Mouse (Mus musculus) brain, embryonic 14.5 days (tissue): ENCODE results near the gene Map7d1. TPM values are rescaled to one million over a fixed set of nuclear protein-coding genes. Genes with fewer than 3 reads are reported as not detected.
"Not testable (repeated sequence)": the region's sequence is repeated elsewhere in the genome, so short reads cannot be mapped to it uniquely, and the experiment has no call there.

Experiments used
- DNase-seq: peaks from one replicate; pipeline ENCODE4 v3.0.0-alpha.2; 2011; ENCODE audit warnings: low read depth
- CTCF ChIP-seq: fragments of 200-500 bp; IDR thresholded peaks from 2 replicates; pipeline ENCODE4 v1.5.1; 2012; ENCODE audit warnings: inconsistent platforms, mild to moderate bottlenecking, moderate library complexity, borderline replicate concordance; ENCODE audit not compliant: insufficient read depth, insufficient read length; ENCODE audit errors: extremely low read depth
- POLR2A ChIP-seq: fragments of 200-500 bp; IDR thresholded peaks from 2 replicates; pipeline ENCODE4 v1.6.1; 2012; ENCODE audit warnings: mild to moderate bottlenecking, inconsistent platforms, borderline replicate concordance; ENCODE audit not compliant: poor library complexity, insufficient read depth, insufficient read length, severe bottlenecking; ENCODE audit errors: extremely low read depth
- polyA plus RNA-seq: library from polyadenylated mRNA; depleted of rRNA; stranded (reverse); fragments of >200 nt; gene quantifications from 2 replicates; pipeline ENCODE4 v1.2.3, GENCODE M21; 2012

Gene Map7d1
- polyA plus RNA-seq, 1 experiment: 209 TPM

DNA sequence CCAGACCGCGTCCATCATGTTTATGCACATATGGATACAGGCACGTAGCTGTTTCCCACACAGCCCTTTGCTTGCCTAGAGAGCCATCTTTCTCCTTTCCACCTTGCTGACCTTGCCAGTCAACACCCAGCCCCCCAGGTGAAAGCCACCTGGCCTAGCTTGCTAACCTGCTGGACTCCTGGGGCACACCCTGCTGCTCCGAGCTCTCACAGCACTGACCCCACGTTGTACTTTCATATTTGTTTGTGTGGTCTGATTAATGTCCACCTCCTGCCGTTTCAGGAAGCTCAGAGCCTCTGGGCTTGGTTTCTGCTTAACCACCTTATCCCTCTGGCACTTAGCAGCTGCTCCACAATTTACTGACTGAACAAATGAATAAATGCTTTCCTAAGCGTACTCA lies 26.2 kb downstream of the Map7d1 start:
- no peak for TF ChIP-seq CTCF
- no peak for TF ChIP-seq POLR2A
- no peak for DNase-seq

GRCm38 (mm10) chr4:126228144-126228543 lies 28.0 kb downstream of the Map7d1 start:
- TF ChIP-seq POLR2A (no peak), CTCF (no peak)
- DNase-seq: no peak

- TF ChIP-seq POLR2A: no peak
- peak; percentile 89 for TF ChIP-seq CTCF
- peak; percentile 88 for DNase-seq
Observed at GRCm38 (mm10) chr4:126227077-126227761, 28.9 kb downstream of the Map7d1 start.

DNA sequence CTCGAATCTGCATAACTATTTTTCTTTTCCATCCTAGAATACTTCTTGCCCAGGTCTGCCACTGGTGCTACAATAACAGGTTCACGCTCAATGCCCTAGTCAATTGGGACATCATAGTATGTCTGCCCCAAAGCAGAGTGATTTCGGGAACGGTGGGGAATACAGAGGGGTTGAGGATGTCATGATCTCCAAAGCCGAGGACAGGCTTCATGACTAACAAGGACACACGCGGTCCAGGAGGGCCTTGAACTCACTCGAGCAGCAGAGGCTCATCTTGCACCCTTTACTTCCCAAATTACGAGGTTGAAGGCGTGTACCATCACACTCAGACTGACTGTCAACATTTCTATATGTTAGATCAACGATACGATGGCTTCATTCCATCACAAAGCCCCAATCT lies 29.5 kb downstream of the Map7d1 start:
- TF ChIP-seq POLR2A (no peak), CTCF (no peak)
- no peak for DNase-seq

DNA sequence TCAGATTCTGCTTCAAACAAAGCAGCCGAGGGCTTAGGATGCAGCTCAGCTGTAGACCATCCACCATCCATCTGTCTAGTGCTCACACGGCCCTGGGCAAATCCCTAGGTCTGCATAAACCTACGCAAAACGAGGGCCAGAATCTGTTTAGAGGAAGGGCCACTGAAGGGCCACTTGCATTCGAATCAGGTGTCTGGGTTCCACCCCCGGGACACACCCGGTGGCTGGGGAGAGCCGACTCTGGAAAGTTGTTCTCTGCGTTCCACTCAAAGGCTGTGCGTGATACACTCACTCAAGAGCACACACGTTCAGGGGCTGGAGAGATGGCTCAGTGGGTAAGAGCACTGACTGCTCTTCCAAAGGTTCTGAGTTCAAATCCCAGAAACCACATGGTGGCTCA lies 33.5 kb downstream of the Map7d1 start:
- DNase-seq: no peak
- TF ChIP-seq CTCF: no peak

GRCm38 (mm10) chr4:126220045-126220444 lies 36.1 kb downstream of the Map7d1 start:
- DNase-seq: no peak
- TF ChIP-seq CTCF: no peak
- no peak for TF ChIP-seq POLR2A

DNA sequence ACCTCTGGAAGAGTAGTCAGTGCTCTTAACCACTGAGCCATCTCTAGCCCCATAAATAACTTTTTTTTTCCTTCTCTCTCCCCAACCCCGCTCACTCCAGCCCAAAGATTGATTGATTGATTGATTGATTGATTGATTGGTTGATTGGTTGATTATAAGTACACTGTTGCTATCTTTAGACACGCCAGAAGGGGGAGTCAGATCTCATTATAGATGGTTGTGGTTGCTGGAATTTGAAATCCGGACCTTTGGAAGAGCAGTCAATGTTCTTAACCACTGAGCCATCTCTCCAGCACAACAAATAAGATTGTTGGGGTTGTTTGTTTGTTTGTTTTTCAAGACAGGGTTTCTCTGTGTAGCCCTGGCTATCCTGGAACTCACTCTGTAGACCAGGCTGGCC lies 36.6 kb downstream of the Map7d1 start:
- not testable (repeated sequence) for DNase-seq

DNA sequence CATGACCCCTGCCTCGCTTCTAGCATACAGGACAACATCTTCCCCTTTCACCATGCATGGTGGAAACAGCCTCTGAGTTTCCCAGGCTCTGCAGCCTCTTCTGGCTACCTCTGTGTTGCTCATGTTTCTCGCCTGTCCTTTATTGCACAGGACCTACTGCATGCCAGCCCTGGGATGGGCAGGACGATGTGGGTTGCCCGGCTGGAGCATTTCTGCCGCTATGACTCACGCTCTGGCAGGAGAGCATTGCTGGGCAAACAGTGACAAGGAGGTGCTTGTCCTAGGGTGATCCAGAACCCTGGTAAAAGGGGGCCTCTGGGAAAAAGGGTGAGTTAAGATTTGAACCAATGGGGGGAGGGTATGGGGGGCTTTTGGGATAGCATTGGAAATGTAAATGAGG lies 38.4 kb downstream of the Map7d1 start:
- no peak for DNase-seq
- TF ChIP-seq POLR2A (no peak), CTCF (no peak)

GRCm38 (mm10) chr4:126207081-126207480 lies 49.1 kb downstream of the Map7d1 start:
- no peak for DNase-seq
- no peak for TF ChIP-seq CTCF
- no peak for TF ChIP-seq POLR2A

DNA sequence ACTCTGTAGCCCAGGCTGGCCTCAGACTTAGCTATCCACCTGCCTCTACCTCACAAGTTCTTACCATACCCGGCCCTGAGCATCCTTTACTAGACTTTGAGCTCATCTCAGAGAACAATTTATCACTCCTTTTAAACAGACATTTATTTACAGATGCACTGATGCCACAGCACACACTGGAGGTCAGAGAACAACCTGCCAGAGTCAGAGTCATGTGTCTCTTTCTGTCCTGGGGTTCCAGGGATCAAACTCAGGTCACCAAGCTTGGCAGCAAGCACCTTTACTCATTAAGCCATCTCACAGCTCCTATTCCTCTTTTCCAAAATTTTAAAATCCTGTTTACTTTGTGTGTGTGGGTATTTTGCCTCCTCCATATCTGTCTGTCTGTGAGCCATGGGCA lies 50.8 kb downstream of the Map7d1 start:
- no peak for TF ChIP-seq CTCF
- no peak for TF ChIP-seq POLR2A
- DNase-seq: no peak

- no peak for TF ChIP-seq CTCF
- no peak for TF ChIP-seq POLR2A
- DNase-seq: no peak
Observed at GRCm38 (mm10) chr4:126204661-126205230, 51.4 kb downstream of the Map7d1 start.

DNA sequence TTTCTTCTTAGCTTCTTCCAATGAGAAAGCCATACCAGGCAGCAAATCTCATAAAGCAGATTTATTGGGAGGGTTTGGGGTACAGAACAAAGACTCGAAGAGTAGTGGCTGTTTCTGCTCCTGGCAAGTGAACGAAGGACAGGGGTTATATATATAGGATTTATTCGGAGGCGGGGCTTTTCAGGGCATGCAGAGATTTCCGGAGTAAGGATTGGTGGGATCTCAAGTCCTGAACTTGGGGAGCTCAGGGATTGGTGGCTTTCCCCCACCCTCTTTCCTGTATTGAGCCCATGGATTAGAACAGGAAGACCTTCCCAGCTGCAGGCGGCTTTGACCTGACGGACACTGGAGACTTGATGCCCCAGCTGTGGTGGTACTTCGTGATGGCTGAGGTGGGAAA lies 52.1 kb downstream of the Map7d1 start:
- TF ChIP-seq POLR2A (no peak), CTCF (no peak)
- no peak for DNase-seq
